Mouse (Mus musculus): Measurements from ENCODE around the gene Gclm.

- TF ChIP-seq GATA1 (IDR thresholded peaks at IDR 0.05; ENCODE audit: borderline replicate concordance, low read length): no peak
- TF ChIP-seq CTCF (IDR thresholded peaks at IDR 0.05; ENCODE audit: low read depth, low read length): no peak
- TF ChIP-seq POLR2AphosphoS5 (IDR thresholded peaks at IDR 0.05; ENCODE audit: insufficient replicate concordance, low read depth, low read length): no peak
- TF ChIP-seq TAL1 (conservative IDR thresholded peaks at IDR 0.05; ENCODE audit: low read depth, low read length): no peak
- no peak for TF ChIP-seq GATA2 (IDR thresholded peaks at IDR 0.05; ENCODE audit: borderline replicate concordance, low read depth, low read length)
Observed at GRCm38 (mm10) chr3:122235772-122236171, 9.6 kb upstream of the Gclm start.

Data from G1E (cell line).